Mouse (Mus musculus): ENCODE measurements around the gene Hnrnpl. TPM values are rescaled to one million over a fixed set of nuclear protein-coding genes. Genes with fewer than 3 reads are reported as not detected.

Gene Hnrnpl
- total RNA-seq, 2 experiments from 2014 or later: 110 to 131 TPM

GRCm38 (mm10) chr7:28789235-28789634 is 19.1 kb upstream of the Hnrnpl start:
- no peak for DNase-seq (ENCODE audit: low spot score)

GRCm38 (mm10) chr7:28790066-28790806 is 18.1 kb upstream of the Hnrnpl start:
- DNase-seq (ENCODE audit: low spot score): no peak

- DNase-seq (ENCODE audit: low spot score): no peak
Observed at GRCm38 (mm10) chr7:28791706-28792105, 16.6 kb upstream of the Hnrnpl start.

- DNase-seq (ENCODE audit: low spot score): no peak
Observed at GRCm38 (mm10) chr7:28792391-28793185, 15.8 kb upstream of the Hnrnpl start.

- no peak for DNase-seq (ENCODE audit: low spot score)
Observed at GRCm38 (mm10) chr7:28793834-28794233, 14.5 kb upstream of the Hnrnpl start.

- no peak for DNase-seq (ENCODE audit: low spot score)
Observed at GRCm38 (mm10) chr7:28794496-28794895, 13.8 kb upstream of the Hnrnpl start.

- no peak for DNase-seq (ENCODE audit: low spot score)
Observed at GRCm38 (mm10) chr7:28795832-28796231, 12.5 kb upstream of the Hnrnpl start.

- peak; percentile 79 for DNase-seq (ENCODE audit: low spot score)
Observed at GRCm38 (mm10) chr7:28796562-28796975, 11.8 kb upstream of the Hnrnpl start.

- no peak for DNase-seq (ENCODE audit: low spot score)
Observed at GRCm38 (mm10) chr7:28799994-28800393, 8.3 kb upstream of the Hnrnpl start.

- DNase-seq (ENCODE audit: low spot score): no peak
Observed at GRCm38 (mm10) chr7:28801451-28801850, 6.9 kb upstream of the Hnrnpl start.

GRCm38 (mm10) chr7:28801901-28802670 is 6.3 kb upstream of the Hnrnpl start:
- DNase-seq (ENCODE audit: low spot score): peak; percentile 45

GRCm38 (mm10) chr7:28802846-28803588 is 5.3 kb upstream of the Hnrnpl start:
- DNase-seq (ENCODE audit: low spot score): no peak

GRCm38 (mm10) chr7:28803756-28804155 is 4.6 kb upstream of the Hnrnpl start:
- no peak for DNase-seq (ENCODE audit: low spot score)

GRCm38 (mm10) chr7:28806869-28807268 is 1.5 kb upstream of the Hnrnpl start:
- DNase-seq (ENCODE audit: low spot score): no peak

GRCm38 (mm10) chr7:28807641-28808220 is 610 bp upstream of the Hnrnpl start:
- DNase-seq (ENCODE audit: low spot score): peak; percentile 61

- peak; percentile 98 for DNase-seq (ENCODE audit: low spot score)
Observed at GRCm38 (mm10) chr7:28808957-28809393, 634 bp downstream of the Hnrnpl start.

- peak; percentile 57 for DNase-seq (ENCODE audit: low spot score)
Observed at GRCm38 (mm10) chr7:28809401-28810089, 1.2 kb downstream of the Hnrnpl start.

- peak; percentile 99 for DNase-seq (ENCODE audit: low spot score)
Observed at GRCm38 (mm10) chr7:28810107-28811066, 2.0 kb downstream of the Hnrnpl start.

GRCm38 (mm10) chr7:28811228-28811627 is 2.9 kb downstream of the Hnrnpl start:
- DNase-seq (ENCODE audit: low spot score): peak; percentile 91

Measured in gastrocnemius, adult 18-20 months (tissue).